Mouse (Mus musculus) hindbrain, embryonic 14.5 days (tissue): Measurements from ENCODE around the gene Apln. TPM values are rescaled to one million over a fixed set of nuclear protein-coding genes. Genes with fewer than 3 reads are reported as not detected.
A peak's percentile ranks its signal among the peaks of the same experiment; 100 is the strongest.

Experiments used
- ATAC-seq: fragments of 200-750 bp; cut with Nextera tagmentation; 2 replicates; pipeline ENCODE4 v1.8.0; 2017; ENCODE audit warnings: moderate number of reproducible peaks, mild to moderate bottlenecking, moderate TSS enrichment, moderate library complexity; ENCODE audit not compliant: low FRiP score
- DNase-seq: peaks from one replicate; pipeline ENCODE4 v3.0.0-alpha.2; 2015; ENCODE audit warnings: low spot score
- H3K27ac ChIP-seq: fragments of 300-500 bp; sonication (generic); 2 replicates; pipeline ENCODE4 v1.5.1; 2014; ENCODE audit warnings: mild to moderate bottlenecking, moderate library complexity
- H3K27me3 ChIP-seq: fragments of 300-500 bp; sonication (generic); 2 replicates; pipeline ENCODE4 v1.6.1; 2014; ENCODE audit warnings: mild to moderate bottlenecking, low read length, mixed read lengths; ENCODE audit not compliant: control insufficient read depth, insufficient read depth
- H3K36me3 ChIP-seq: fragments of 300-500 bp; sonication (generic); replicated peaks from 2 replicates; pipeline ENCODE4 v1.6.1; 2014; ENCODE audit not compliant: control insufficient read depth, insufficient read depth
- H3K4me1 ChIP-seq: fragments of 300-500 bp; sonication (generic); replicated peaks from 2 replicates; pipeline ENCODE4 v1.6.1; 2014; ENCODE audit warnings: antibody characterized with exemption, low read length, mixed read lengths; ENCODE audit not compliant: control insufficient read depth, insufficient read depth
- H3K4me2 ChIP-seq: fragments of 300-500 bp; sonication (generic); replicated peaks from 2 replicates; pipeline ENCODE4 v1.6.1; 2014; ENCODE audit warnings: mild to moderate bottlenecking, moderate library complexity
- H3K4me3 ChIP-seq: fragments of 300-500 bp; sonication (generic); replicated peaks from 2 replicates; pipeline ENCODE4 v1.5.1; 2014; ENCODE audit warnings: mild to moderate bottlenecking, low read length
- H3K9ac ChIP-seq: fragments of 300-500 bp; sonication (generic); 2 replicates; pipeline ENCODE4 v1.6.1; 2014
- H3K9me3 ChIP-seq: fragments of 300-500 bp; sonication (generic); 2 replicates; pipeline ENCODE4 v1.6.1; 2016; ENCODE audit warnings: low read length; ENCODE audit not compliant: control insufficient read depth
- WGBS: fragments of 180-500 bp; shearing (Covaris S2); extraction: QIAGEN DNeasy Blood & Tissue Kit; methylation state at CpG from one replicate; pipeline ENCODE4 v1.1.7; 2014; 5-methylcytosine and 5-hydroxymethylcytosine counted together
- polyA plus RNA-seq: library from polyadenylated mRNA; unstranded; fragments of >200 nt; fragmentation: Nextera tagmentation; extraction: Ambion mirVana; gene quantifications from 2 replicates; pipeline ENCODE4 v1.2.1, GENCODE M21; 2014

Gene Apln
- polyA plus RNA-seq, 1 experiment from 2014 or later: 1.7 TPM

DNA sequence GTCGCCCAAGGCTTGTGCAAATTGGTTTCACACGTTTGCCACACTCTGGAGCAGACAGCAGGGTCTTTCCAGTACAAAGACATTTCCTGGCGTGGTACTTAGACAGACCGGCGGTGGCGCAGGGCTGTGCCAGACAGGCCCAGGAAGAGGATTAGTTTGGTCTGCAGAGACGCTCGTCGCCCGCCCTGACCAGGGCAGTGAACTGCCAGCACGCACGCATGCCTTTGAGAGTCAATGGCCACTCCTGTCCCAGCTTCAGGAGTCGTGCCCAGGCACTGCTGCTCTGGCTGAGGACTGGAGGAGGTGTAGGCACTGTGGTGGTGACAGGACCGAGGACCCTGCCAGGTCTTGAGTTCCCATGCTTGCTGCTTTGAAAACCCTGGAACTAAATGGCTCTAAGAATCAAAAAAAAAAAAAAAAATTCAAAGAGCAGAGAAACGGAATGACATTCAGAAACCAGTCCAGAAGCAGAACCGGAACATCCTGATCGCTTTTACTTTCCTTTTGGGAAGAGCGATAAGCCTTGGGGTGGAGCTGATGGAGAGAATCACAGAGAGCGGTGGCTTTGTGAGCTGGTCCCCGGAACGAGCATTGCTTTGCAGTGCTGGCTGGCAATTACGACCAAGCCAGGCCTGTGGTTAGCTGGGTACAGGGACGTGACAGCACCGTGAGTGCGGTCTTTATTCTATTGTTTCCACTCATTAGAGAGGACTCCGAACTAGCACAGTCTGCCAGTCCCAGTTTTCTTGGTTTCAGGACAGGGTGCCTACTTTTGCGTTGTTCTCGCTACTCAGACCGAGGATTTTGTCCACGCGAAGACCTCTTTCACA, 19.7 kb upstream of the Apln start:
- H3K4me1 ChIP-seq: 0 out of 2 replicates have a peak, but pooled peaks cover 4% of the 10 kb centered on the region
- H3K4me2 ChIP-seq: peak overlapping the region; percentile 46
- peak; percentile 88 for ATAC-seq
- WGBS: 29% methylated on average over 31 of the region's 31 CpGs
- H3K4me3 ChIP-seq: peak overlapping the region; percentile 18
- H3K9me3 ChIP-seq: no peaks in the 10 kb centered on the region
- peak; percentile 37 for DNase-seq
- peak overlapping the region; percentile 34 for H3K9ac ChIP-seq
- no peaks in the 10 kb centered on the region for H3K27me3 ChIP-seq
- 0 out of 2 replicates have a peak overlapping the region, but pooled peaks have one; percentile 14 for H3K27ac ChIP-seq
- H3K36me3 ChIP-seq: no peaks in the 10 kb centered on the region

DNA sequence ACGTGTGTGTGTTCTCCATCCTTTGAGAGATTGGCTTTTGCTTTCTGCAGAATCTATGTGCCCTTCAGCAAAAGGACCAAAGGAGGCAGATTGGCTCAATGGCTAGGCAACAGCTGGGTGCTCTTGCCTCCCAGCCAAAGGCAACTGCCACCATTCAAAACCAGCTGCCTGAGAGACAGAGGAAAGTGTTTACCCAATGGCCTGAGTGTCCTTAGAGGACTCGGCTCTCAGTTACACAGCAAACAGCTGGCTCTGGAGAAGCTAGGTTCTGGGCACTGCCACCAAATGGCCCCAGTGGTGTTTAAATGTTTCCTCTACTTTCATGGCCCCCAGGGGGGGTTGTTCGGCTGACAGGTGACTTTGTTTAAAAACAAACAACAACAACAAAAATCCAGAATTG, 19.1 kb upstream of the Apln start:
- Histone ChIP-seq H3K27me3 (0 out of 2 replicates have a peak, but pooled peaks cover 3% of the 10 kb centered on the region), H3K4me1 (0 out of 2 replicates have a peak, but pooled peaks cover 4% of the 10 kb centered on the region), H3K4me3 (no peak overlapping the region), H3K9me3 (no peaks in the 10 kb centered on the region), H3K36me3 (no peaks in the 10 kb centered on the region), H3K27ac (0 out of 2 replicates have a peak overlapping the region, but pooled peaks have one; percentile 14), H3K9ac (no peak overlapping the region), H3K4me2 (peak overlapping the region; percentile 46)
- DNase-seq (no peak), ATAC-seq (no peak)
- WGBS: 52% methylated on average over 3 of the region's 3 CpGs

- 0 out of 2 replicates have a peak, but pooled peaks cover 3% of the 10 kb centered on the region for H3K27me3 ChIP-seq
- DNase-seq (no peak), ATAC-seq (no peak)
- no peaks in the 10 kb centered on the region for H3K36me3 ChIP-seq
- 88% methylated on average over 2 of the region's 2 CpGs for WGBS
- H3K27ac ChIP-seq: no peak overlapping the region
- H3K4me3 ChIP-seq: no peak overlapping the region
- no peak overlapping the region for H3K4me2 ChIP-seq
- no peak overlapping the region for H3K9ac ChIP-seq
- no peaks in the 10 kb centered on the region for H3K4me1 ChIP-seq
- no peaks in the 10 kb centered on the region for H3K9me3 ChIP-seq
These were observed 11.7 kb upstream of the Apln start for GRCm38 (mm10) chrX:48046315-48046714.

DNA sequence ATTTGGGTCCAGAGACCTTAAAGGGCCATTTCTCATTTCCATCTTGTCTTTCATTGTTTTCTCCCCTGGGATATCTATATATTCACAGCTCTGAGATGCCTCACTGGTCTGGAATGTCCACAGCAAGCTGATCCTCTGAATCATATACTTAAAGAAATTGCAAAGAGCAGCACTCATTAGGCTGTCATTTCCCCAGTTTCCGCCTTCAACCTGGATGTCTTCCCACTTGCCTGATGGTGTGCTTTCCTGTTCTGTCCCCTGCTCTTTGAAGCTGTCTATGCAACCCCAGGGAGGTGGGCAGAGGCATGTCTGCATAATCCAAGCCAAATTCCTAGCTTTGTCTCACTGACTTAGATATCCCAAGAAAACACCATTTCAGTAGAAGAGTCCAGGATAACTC, 9.6 kb upstream of the Apln start:
- WGBS: 76% methylated on average over 1 of the region's 1 CpGs
- no peak for ATAC-seq
- H3K4me3 ChIP-seq: no peak overlapping the region

DNA sequence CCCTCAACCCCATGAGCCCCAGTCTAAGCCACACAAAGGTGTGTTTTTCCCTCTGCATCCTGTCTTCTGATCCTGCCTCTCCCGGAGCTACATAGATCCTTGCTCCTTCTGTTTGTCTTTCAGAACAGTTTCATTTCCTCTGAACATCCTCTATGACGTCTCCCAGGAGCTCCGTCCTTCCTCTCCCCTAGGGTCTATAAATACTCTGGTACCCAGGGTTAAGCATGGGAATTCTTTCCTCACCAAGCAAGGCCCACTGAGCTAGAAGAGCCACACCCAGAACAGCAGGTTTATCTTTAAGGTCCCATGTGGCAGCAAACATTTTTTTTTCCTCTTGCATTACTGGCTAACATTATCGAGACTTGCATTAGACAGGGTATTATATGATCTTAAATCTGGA, 8.1 kb upstream of the Apln start:
- no peaks in the 10 kb centered on the region for H3K36me3 ChIP-seq
- H3K4me1 ChIP-seq: no peaks in the 10 kb centered on the region
- no peak overlapping the region for H3K27ac ChIP-seq
- ATAC-seq (no peak), DNase-seq (no peak)
- H3K27me3 ChIP-seq: no peaks in the 10 kb centered on the region
- no peaks in the 10 kb centered on the region for H3K9me3 ChIP-seq
- no peak overlapping the region for H3K4me3 ChIP-seq
- WGBS: 80% methylated on average over 4 of the region's 4 CpGs
- H3K9ac ChIP-seq: no peak overlapping the region
- H3K4me2 ChIP-seq: no peak overlapping the region

More for the DNA sequence above, 9.6 kb upstream of the Apln start:
- H3K4me2 ChIP-seq: no peak overlapping the region
- H3K27me3 ChIP-seq: 0 out of 2 replicates have a peak, but pooled peaks cover 2% of the 10 kb centered on the region
- H3K9ac ChIP-seq: no peak overlapping the region
- H3K4me1 ChIP-seq: no peaks in the 10 kb centered on the region
- no peak overlapping the region for H3K27ac ChIP-seq
- no peak for DNase-seq
- H3K9me3 ChIP-seq: no peaks in the 10 kb centered on the region
- H3K36me3 ChIP-seq: no peaks in the 10 kb centered on the region

DNA sequence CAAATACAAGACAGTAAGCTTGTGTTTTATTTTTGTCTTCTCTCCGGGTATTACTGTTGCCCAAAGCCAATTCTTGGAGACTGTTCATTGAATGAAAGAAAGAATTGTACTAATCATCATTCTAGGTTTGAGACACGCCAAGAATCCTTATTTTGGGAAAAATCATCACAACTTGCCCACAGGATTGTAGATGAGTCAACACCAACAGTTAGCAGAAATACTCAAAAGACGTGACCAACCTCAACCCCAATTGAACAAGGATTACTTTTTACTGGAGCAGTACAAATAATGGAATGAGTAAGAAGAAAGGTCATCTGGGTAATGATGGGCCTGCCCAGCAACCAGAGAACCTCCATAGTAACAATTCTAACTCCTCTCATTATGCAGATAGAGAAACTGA, 5.7 kb upstream of the Apln start:
- no peaks in the 10 kb centered on the region for H3K4me1 ChIP-seq
- H3K27ac ChIP-seq: no peak overlapping the region
- no peaks in the 10 kb centered on the region for H3K9me3 ChIP-seq
- no peak overlapping the region for H3K4me2 ChIP-seq
- H3K9ac ChIP-seq: no peak overlapping the region
- DNase-seq (no peak), ATAC-seq (no peak)
- H3K36me3 ChIP-seq: no peaks in the 10 kb centered on the region
- WGBS: 76% methylated on average over 3 of the region's 3 CpGs
- peaks cover 8% of the 10 kb centered on the region; the same call in 1 of the 2 replicates for H3K27me3 ChIP-seq
- H3K4me3 ChIP-seq: no peak overlapping the region

- H3K4me3 ChIP-seq: peak overlapping the region; percentile 41
- no peaks in the 10 kb centered on the region for H3K36me3 ChIP-seq
- DNase-seq (no peak), ATAC-seq (0 out of 2 replicates have a peak, but pooled peaks have one; percentile 21)
- H3K27me3 ChIP-seq: peaks cover 24% of the 10 kb centered on the region; the same call in 1 of the 2 replicates
- H3K9ac ChIP-seq: peak overlapping the region; percentile 41; the same call in 1 of the 2 replicates
- WGBS: 28% methylated on average over 11 of the region's 11 CpGs
- H3K4me2 ChIP-seq: peak overlapping the region; percentile 69
- H3K4me1 ChIP-seq: no peaks in the 10 kb centered on the region
- H3K27ac ChIP-seq: no peak overlapping the region
- no peaks in the 10 kb centered on the region for H3K9me3 ChIP-seq
These were observed 898 bp downstream of the Apln start for GRCm38 (mm10) chrX:48033766-48034143.

DNA sequence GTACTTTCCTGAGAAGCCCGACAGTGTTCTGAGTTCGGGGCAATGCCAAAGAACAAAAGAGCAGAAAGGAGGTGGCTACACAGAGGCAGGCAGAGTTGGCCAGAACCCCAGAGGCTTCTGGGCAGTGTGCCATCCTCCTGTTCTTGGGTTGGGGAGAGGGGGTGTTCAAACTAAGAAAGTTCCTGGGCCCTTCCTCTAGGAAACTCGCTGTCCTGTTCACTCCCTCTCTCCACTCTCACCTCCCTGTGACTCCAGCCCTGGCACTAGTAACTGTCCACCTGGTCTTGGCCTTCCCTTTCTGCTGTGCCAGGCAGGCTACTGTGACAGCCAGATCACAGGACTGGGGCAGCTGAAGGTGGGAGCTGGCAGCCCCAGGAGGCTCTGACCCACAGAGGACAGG, 1.6 kb downstream of the Apln start:
- no peak for ATAC-seq
- no peak overlapping the region for H3K9ac ChIP-seq
- H3K4me3 ChIP-seq: peak overlapping the region; percentile 41; the same call in 1 of the 2 replicates
- H3K36me3 ChIP-seq: no peaks in the 10 kb centered on the region
- no peaks in the 10 kb centered on the region for H3K9me3 ChIP-seq
- WGBS: 57% methylated on average over 3 of the region's 3 CpGs
- peaks cover 24% of the 10 kb centered on the region; the same call in 1 of the 2 replicates for H3K27me3 ChIP-seq
- no peak overlapping the region for H3K27ac ChIP-seq
- DNase-seq: peak; percentile 29
- H3K4me1 ChIP-seq: no peaks in the 10 kb centered on the region
- no peak overlapping the region for H3K4me2 ChIP-seq

- Histone ChIP-seq H3K9me3 (no peaks in the 10 kb centered on the region), H3K4me2 (no peak overlapping the region), H3K27ac (no peak overlapping the region), H3K36me3 (no peaks in the 10 kb centered on the region), H3K4me3 (no peak overlapping the region), H3K9ac (no peak overlapping the region), H3K27me3 (peaks cover 24% of the 10 kb centered on the region; the same call in 1 of the 2 replicates), H3K4me1 (no peaks in the 10 kb centered on the region)
- WGBS: 77% methylated on average over 5 of the region's 5 CpGs
- DNase-seq (no peak), ATAC-seq (no peak)
These were observed 2.8 kb downstream of the Apln start for GRCm38 (mm10) chrX:48031866-48032265.
